Mouse (Mus musculus): Measurements from ENCODE around the gene Cpsf6. TPM values are rescaled to one million over a fixed set of nuclear protein-coding genes. Genes with fewer than 3 reads are reported as not detected.

Cpsf6 gene
- polyA plus RNA-seq, 1 experiment from 2014 or later: 161 TPM

- no peaks in the 10 kb centered on the region for H3K4me1 ChIP-seq
- H3K36me3 ChIP-seq: no peaks in the 10 kb centered on the region
- H3K4me3 ChIP-seq: no peak overlapping the region
- H3K4me2 ChIP-seq: no peak overlapping the region
- no peak overlapping the region for H3K9ac ChIP-seq
- H3K27me3 ChIP-seq: no peaks in the 10 kb centered on the region
- no peak overlapping the region for H3K27ac ChIP-seq
- H3K9me3 ChIP-seq: no peaks in the 10 kb centered on the region
- 82% methylated on average over 6 of the region's 6 CpGs for whole genome bisulfite sequencing
- no peak for ATAC-seq (ENCODE audit: insufficient number of reproducible peaks, insufficient read depth, low FRiP score, low TSS enrichment, low read depth)
These were observed 25.9 kb upstream of the Cpsf6 start for GRCm38 (mm10) chr10:117405526-117406282.

GRCm38 (mm10) chr10:117404384-117404783 is 24.6 kb upstream of the Cpsf6 start:
- no peak overlapping the region for H3K27ac ChIP-seq
- ATAC-seq (ENCODE audit: insufficient number of reproducible peaks, insufficient read depth, low FRiP score, low TSS enrichment, low read depth): no peak
- 80% methylated on average over 6 of the region's 6 CpGs for WGBS
- H3K9ac ChIP-seq: no peak overlapping the region
- H3K27me3 ChIP-seq: no peaks in the 10 kb centered on the region
- H3K36me3 ChIP-seq: no peaks in the 10 kb centered on the region
- no peak overlapping the region for H3K4me3 ChIP-seq
- H3K9me3 ChIP-seq: no peaks in the 10 kb centered on the region
- H3K4me1 ChIP-seq: no peaks in the 10 kb centered on the region
- H3K4me2 ChIP-seq: no peak overlapping the region

GRCm38 (mm10) chr10:117403344-117403953 is 23.6 kb upstream of the Cpsf6 start:
- WGBS: 67% methylated on average over 15 of the region's 15 CpGs
- Histone ChIP-seq H3K4me2 (no peak overlapping the region), H3K9me3 (no peaks in the 10 kb centered on the region), H3K27ac (no peak overlapping the region), H3K4me3 (no peak overlapping the region), H3K9ac (no peak overlapping the region), H3K36me3 (no peaks in the 10 kb centered on the region), H3K27me3 (no peaks in the 10 kb centered on the region), H3K4me1 (no peaks in the 10 kb centered on the region)
- ATAC-seq (ENCODE audit: insufficient number of reproducible peaks, insufficient read depth, low FRiP score, low TSS enrichment, low read depth): no peak

GRCm38 (mm10) chr10:117402403-117403333 is 22.9 kb upstream of the Cpsf6 start:
- ATAC-seq (ENCODE audit: insufficient number of reproducible peaks, insufficient read depth, low FRiP score, low TSS enrichment, low read depth): no peak
- no peaks in the 10 kb centered on the region for H3K27me3 ChIP-seq
- no peaks in the 10 kb centered on the region for H3K4me1 ChIP-seq
- no peak overlapping the region for H3K4me3 ChIP-seq
- H3K4me2 ChIP-seq: no peak overlapping the region
- WGBS: 73% methylated on average over 20 of the region's 20 CpGs
- H3K9ac ChIP-seq: no peak overlapping the region
- no peak overlapping the region for H3K27ac ChIP-seq
- H3K36me3 ChIP-seq: no peaks in the 10 kb centered on the region
- H3K9me3 ChIP-seq: no peaks in the 10 kb centered on the region

- no peaks in the 10 kb centered on the region for H3K27me3 ChIP-seq
- WGBS: 83% methylated on average over 4 of the region's 4 CpGs
- H3K9me3 ChIP-seq: no peaks in the 10 kb centered on the region
- H3K4me3 ChIP-seq: no peak overlapping the region
- no peak overlapping the region for H3K9ac ChIP-seq
- no peaks in the 10 kb centered on the region for H3K36me3 ChIP-seq
- peaks cover 5% of the 10 kb centered on the region; the same call in 1 of the 2 replicates for H3K4me1 ChIP-seq
- H3K27ac ChIP-seq: no peak overlapping the region
- H3K4me2 ChIP-seq: no peak overlapping the region
- ATAC-seq (ENCODE audit: insufficient number of reproducible peaks, insufficient read depth, low FRiP score, low TSS enrichment, low read depth): no peak
These were observed 21.5 kb upstream of the Cpsf6 start for GRCm38 (mm10) chr10:117401364-117401763.

- ATAC-seq (ENCODE audit: insufficient number of reproducible peaks, insufficient read depth, low FRiP score, low TSS enrichment, low read depth): no peak
- peaks cover 6% of the 10 kb centered on the region; the same call in 1 of the 2 replicates for H3K4me1 ChIP-seq
These were observed 20.6 kb upstream of the Cpsf6 start for GRCm38 (mm10) chr10:117400246-117400954.

GRCm38 (mm10) chr10:117399839-117400238 is 20.0 kb upstream of the Cpsf6 start:
- WGBS: 89% methylated on average over 3 of the region's 3 CpGs
- H3K36me3 ChIP-seq: no peaks in the 10 kb centered on the region
- H3K9me3 ChIP-seq: no peaks in the 10 kb centered on the region
- no peak overlapping the region for H3K4me2 ChIP-seq
- no peak overlapping the region for H3K9ac ChIP-seq
- H3K27ac ChIP-seq: no peak overlapping the region
- H3K4me1 ChIP-seq: peaks cover 6% of the 10 kb centered on the region; the same call in 1 of the 2 replicates
- H3K27me3 ChIP-seq: no peaks in the 10 kb centered on the region
- ATAC-seq (ENCODE audit: insufficient number of reproducible peaks, insufficient read depth, low FRiP score, low TSS enrichment, low read depth): no peak
- H3K4me3 ChIP-seq: no peak overlapping the region

More at GRCm38 (mm10) chr10:117400246-117400954, 20.6 kb upstream of the Cpsf6 start:
- H3K4me2 ChIP-seq: no peak overlapping the region
- H3K27me3 ChIP-seq: no peaks in the 10 kb centered on the region
- H3K9me3 ChIP-seq: no peaks in the 10 kb centered on the region
- no peak overlapping the region for H3K9ac ChIP-seq
- no peak overlapping the region for H3K4me3 ChIP-seq
- WGBS: 83% methylated on average over 4 of the region's 4 CpGs
- H3K27ac ChIP-seq: no peak overlapping the region
- no peaks in the 10 kb centered on the region for H3K36me3 ChIP-seq

- peaks cover 6% of the 10 kb centered on the region; the same call in 1 of the 2 replicates for H3K4me1 ChIP-seq
- no peak overlapping the region for H3K4me2 ChIP-seq
- no peaks in the 10 kb centered on the region for H3K27me3 ChIP-seq
- H3K27ac ChIP-seq: no peak overlapping the region
- no peaks in the 10 kb centered on the region for H3K36me3 ChIP-seq
- 39% methylated on average over 2 of the region's 2 CpGs for WGBS
- H3K9me3 ChIP-seq: no peaks in the 10 kb centered on the region
- H3K4me3 ChIP-seq: no peak overlapping the region
- H3K9ac ChIP-seq: no peak overlapping the region
- ATAC-seq (ENCODE audit: insufficient number of reproducible peaks, insufficient read depth, low FRiP score, low TSS enrichment, low read depth): no peak
These were observed 19.4 kb upstream of the Cpsf6 start for GRCm38 (mm10) chr10:117399196-117399595.

- no peak for ATAC-seq (ENCODE audit: insufficient number of reproducible peaks, insufficient read depth, low FRiP score, low TSS enrichment, low read depth)
- WGBS: 76% methylated on average over 18 of the region's 18 CpGs
These were observed 18.4 kb upstream of the Cpsf6 start for GRCm38 (mm10) chr10:117398044-117398780.

GRCm38 (mm10) chr10:117397106-117397625 is 17.4 kb upstream of the Cpsf6 start:
- no peak overlapping the region for H3K4me3 ChIP-seq
- no peaks in the 10 kb centered on the region for H3K36me3 ChIP-seq
- H3K9me3 ChIP-seq: no peaks in the 10 kb centered on the region
- 52% methylated on average over 10 of the region's 10 CpGs for WGBS
- no peak overlapping the region for H3K27ac ChIP-seq
- H3K4me2 ChIP-seq: peak overlapping the region; percentile 45
- no peak for ATAC-seq (ENCODE audit: insufficient number of reproducible peaks, insufficient read depth, low FRiP score, low TSS enrichment, low read depth)
- H3K4me1 ChIP-seq: peaks cover 9% of the 10 kb centered on the region; the same call in 1 of the 2 replicates
- H3K9ac ChIP-seq: no peak overlapping the region; the same call in 1 of the 2 replicates
- H3K27me3 ChIP-seq: no peaks in the 10 kb centered on the region

More at GRCm38 (mm10) chr10:117398044-117398780, 18.4 kb upstream of the Cpsf6 start:
- no peak overlapping the region for H3K27ac ChIP-seq
- no peak overlapping the region for H3K4me3 ChIP-seq
- H3K9ac ChIP-seq: no peak overlapping the region
- no peak overlapping the region for H3K4me2 ChIP-seq
- no peaks in the 10 kb centered on the region for H3K36me3 ChIP-seq
- H3K27me3 ChIP-seq: no peaks in the 10 kb centered on the region
- H3K9me3 ChIP-seq: no peaks in the 10 kb centered on the region
- H3K4me1 ChIP-seq: peaks cover 9% of the 10 kb centered on the region; the same call in 1 of the 2 replicates

Data from embryonic facial prominence, embryonic 13.5 days (tissue).